Mouse (Mus musculus) liver, embryonic 14.5 days (tissue): ENCODE results near the gene Serp1. TPM values are rescaled to one million over a fixed set of nuclear protein-coding genes. Genes with fewer than 3 reads are reported as not detected.
A peak's percentile ranks its signal among the peaks of the same experiment; 100 is the strongest.

Source experiments
- ATAC-seq: fragments of 200-750 bp; cut with Nextera tagmentation; 2 replicates; pipeline ENCODE4 v1.8.0; 2017; ENCODE audit warnings: moderate number of reproducible peaks, mild to moderate bottlenecking, moderate library complexity; ENCODE audit not compliant: insufficient read depth
- DNase-seq, 3 experiments: peaks; one replicate each; pipeline ENCODE4 v3.0.0-alpha.2; 2012 to 2013; ENCODE audit warnings: low read depth in 3 of 3, low spot score in 3 of 3
- H3K27ac ChIP-seq: fragments of 300-500 bp; sonication (generic); 2 replicates; pipeline ENCODE4 v1.5.1; 2014; ENCODE audit warnings: moderate library complexity, mild to moderate bottlenecking, control low read depth, inconsistent platforms
- H3K27me3 ChIP-seq: fragments of 300-500 bp; sonication (generic); 2 replicates; pipeline ENCODE4 v1.6.1; 2014; ENCODE audit warnings: mild to moderate bottlenecking, low read length, moderate library complexity; ENCODE audit not compliant: control insufficient read depth, insufficient read depth
- H3K36me3 ChIP-seq: fragments of 300-500 bp; sonication (generic); replicated peaks from 2 replicates; pipeline ENCODE4 v1.6.1; 2014; ENCODE audit warnings: low read depth; ENCODE audit not compliant: control insufficient read depth, insufficient read depth
- H3K4me1 ChIP-seq, 2 experiments: fragments of 200-500 bp in 1 of 2; fragments of 300-500 bp in 1 of 2; sonication (generic) in 1 of 2; replicated peaks; 2 replicates each; pipeline ENCODE4 v1.6.1; 2012 to 2014; ENCODE audit warnings: antibody characterized with exemption in 1 of 2, inconsistent platforms in 1 of 2, low read length in 1 of 2; ENCODE audit not compliant: control insufficient read depth in 2 of 2, insufficient read depth in 2 of 2
- H3K4me2 ChIP-seq: fragments of 300-500 bp; sonication (generic); 2 replicates; pipeline ENCODE4 v1.6.1; 2014; ENCODE audit warnings: low read depth, mild to moderate bottlenecking, control low read depth, moderate library complexity
- H3K4me3 ChIP-seq, 2 experiments: fragments of 200-500 bp in 1 of 2; fragments of 300-500 bp in 1 of 2; sonication (generic) in 1 of 2; 2 replicates each; pipeline ENCODE4 v1.5.1; 2012 to 2014; ENCODE audit warnings: low read depth in 2 of 2, low read length in 2 of 2, mild to moderate bottlenecking in 2 of 2, control low read depth in 1 of 2, inconsistent platforms in 1 of 2, moderate library complexity in 1 of 2; ENCODE audit not compliant: insufficient read depth in 1 of 2
- H3K9ac ChIP-seq: fragments of 300-500 bp; sonication (generic); replicated peaks from 2 replicates; pipeline ENCODE4 v1.6.1; 2014; ENCODE audit warnings: mild to moderate bottlenecking, control low read depth, moderate library complexity
- H3K9me3 ChIP-seq: fragments of 300-500 bp; sonication (generic); 2 replicates; pipeline ENCODE4 v1.6.1; 2016; ENCODE audit warnings: low read length, mixed read lengths; ENCODE audit not compliant: control insufficient read depth
- CTCF ChIP-seq: IDR thresholded peaks from 2 replicates; pipeline ENCODE4 v1.5.1; 2016; ENCODE audit warnings: antibody characterized with exemption, low read depth, control low read depth
- EP300 ChIP-seq: IDR thresholded peaks from 2 replicates; pipeline ENCODE4 v1.6.1; 2016; ENCODE audit warnings: antibody characterized with exemption, low read depth
- whole genome bisulfite sequencing: fragments of 180-500 bp; shearing (Covaris S2); extraction: QIAGEN DNeasy Blood & Tissue Kit; methylation state at CpG from one replicate; pipeline ENCODE4 v1.1.7; 2014; ENCODE audit not compliant: insufficient replicate concordance; 5-methylcytosine and 5-hydroxymethylcytosine counted together
- polyA plus RNA-seq, 2 experiments: library from polyadenylated mRNA; depleted of rRNA in 1 of 2; stranded (reverse) in 1 of 2; unstranded in 1 of 2; fragments of >200 nt; fragmentation: Nextera tagmentation in 1 of 2; extraction: Ambion mirVana in 1 of 2; gene quantifications; 2 replicates each; pipeline versions ENCODE4 v1.2.1 to v1.2.3; 2012 to 2014

Serp1 gene
- polyA plus RNA-seq, 2 experiments, result 27.6 to 96.1 TPM

GRCm38 (mm10) chr3:58552001-58552811 lies 26.5 kb upstream of the Serp1 start:
- TF ChIP-seq EP300, result no peak
- no peak overlapping the region for H3K9ac ChIP-seq

GRCm38 (mm10) chr3:58536573-58536972 lies 10.9 kb upstream of the Serp1 start:
- no peak overlapping the region for H3K9ac ChIP-seq
- H3K27ac ChIP-seq, result no peak overlapping the region
- 83% methylated on average over 3 of the region's 3 CpGs for WGBS
- H3K27me3 ChIP-seq, result no peaks in the 10 kb centered on the region
- no peak overlapping the region for H3K4me2 ChIP-seq
- H3K9me3 ChIP-seq, result no peaks in the 10 kb centered on the region
- no peaks in the 10 kb centered on the region for H3K4me1 ChIP-seq
- H3K36me3 ChIP-seq, result peaks cover 28% of the 10 kb centered on the region
- ATAC-seq, result no peak
- no peak for DNase-seq
- TF ChIP-seq CTCF (no peak), EP300 (no peak)
- H3K4me3 ChIP-seq, result no peak overlapping the region

More at GRCm38 (mm10) chr3:58552001-58552811, 26.5 kb upstream of the Serp1 start:
- no peaks in the 10 kb centered on the region for H3K9me3 ChIP-seq
- no peaks in the 10 kb centered on the region for H3K4me1 ChIP-seq
- no peak overlapping the region for H3K4me3 ChIP-seq
- no peak for ATAC-seq
- no peaks in the 10 kb centered on the region for H3K27me3 ChIP-seq
- WGBS, result 65% methylated on average over 1 of the region's 1 CpGs
- no peak overlapping the region for H3K27ac ChIP-seq
- peaks cover 31% of the 10 kb centered on the region for H3K36me3 ChIP-seq
- H3K4me2 ChIP-seq, result no peak overlapping the region
- DNase-seq, result no peak

- peaks cover 5 to 13% of the 10 kb centered on the region in 2 experiments for H3K4me1 ChIP-seq
- WGBS, result 3% methylated on average over 4 of the region's 4 CpGs
- TF ChIP-seq EP300 (no peak), CTCF (no peak; the same call in 1 of the 2 replicates)
- peaks cover 16% of the 10 kb centered on the region for H3K36me3 ChIP-seq
- H3K4me3 ChIP-seq, result peak overlapping the region; percentile 95 to 99
- ATAC-seq (no peak), DNase-seq (peak in 1 of 3 experiments; percentile 32)
- peak overlapping the region; percentile 66 for H3K9ac ChIP-seq
- peak overlapping the region; percentile 73 for H3K27ac ChIP-seq
- H3K9me3 ChIP-seq, result no peaks in the 10 kb centered on the region
- no peaks in the 10 kb centered on the region for H3K27me3 ChIP-seq
- peak overlapping the region; percentile 92 for H3K4me2 ChIP-seq
These were observed 681 bp upstream of the Serp1 start for GRCm38 (mm10) chr3:58526408-58526737.

DNA sequence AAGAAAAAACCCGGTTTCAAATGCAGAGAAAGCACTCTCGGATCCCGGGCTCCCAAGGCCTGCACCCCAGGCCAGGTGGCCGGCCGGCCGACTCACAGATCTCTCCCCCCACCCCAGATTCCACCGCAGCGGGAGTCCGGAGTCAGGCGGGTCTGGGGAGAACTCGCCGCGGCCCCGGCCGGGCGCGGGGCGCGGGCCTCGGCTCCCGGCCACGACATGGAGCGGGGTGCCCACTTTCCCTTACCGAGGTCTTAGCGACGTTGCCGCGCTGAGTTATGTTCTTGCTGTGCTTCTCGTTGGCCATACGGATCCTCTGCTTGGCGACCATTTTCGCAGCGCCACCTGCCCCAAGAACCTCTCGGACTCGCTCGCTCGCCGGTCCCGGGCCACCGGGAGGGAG lies 526 bp downstream of the Serp1 start:
- peak overlapping the region; percentile 95 to 99 for H3K4me3 ChIP-seq
- WGBS, result 0% methylated on average over 40 of the region's 40 CpGs
- ATAC-seq (peak; percentile 42; the same call in 1 of the 2 replicates), DNase-seq (no peak)
- H3K27me3 ChIP-seq, result no peaks in the 10 kb centered on the region
- peak overlapping the region; percentile 98 for H3K9ac ChIP-seq
- peaks cover 7 to 13% of the 10 kb centered on the region in 2 experiments for H3K4me1 ChIP-seq
- no peaks in the 10 kb centered on the region for H3K9me3 ChIP-seq
- peak; percentile 21; the same call in 1 of the 2 replicates for TF ChIP-seq CTCF
- TF ChIP-seq EP300, result no peak
- peaks cover 14% of the 10 kb centered on the region for H3K36me3 ChIP-seq
- peak overlapping the region; percentile 88 for H3K27ac ChIP-seq
- peak overlapping the region; percentile 92 for H3K4me2 ChIP-seq

- no peak for DNase-seq
- no peak for ATAC-seq
- H3K4me3 ChIP-seq, result peak overlapping the region; percentile 95 to 99
- H3K27me3 ChIP-seq, result no peaks in the 10 kb centered on the region
- H3K4me1 ChIP-seq, result peaks cover 12 to 13% of the 10 kb centered on the region in 2 experiments
- peak overlapping the region; percentile 98 for H3K9ac ChIP-seq
- TF ChIP-seq EP300 (no peak), CTCF (no peak)
- WGBS, result 51% methylated on average over 4 of the region's 4 CpGs
- no peaks in the 10 kb centered on the region for H3K9me3 ChIP-seq
- no peak overlapping the region for H3K27ac ChIP-seq
- peaks cover 14% of the 10 kb centered on the region for H3K36me3 ChIP-seq
- H3K4me2 ChIP-seq, result peak overlapping the region; percentile 92
These were observed 1.4 kb downstream of the Serp1 start for GRCm38 (mm10) chr3:58524246-58524645.
